Mouse (Mus musculus) adrenal gland (tissue): ENCODE results near the gene Tspan33.
"Not testable (repeated sequence)": the region's sequence is repeated elsewhere in the genome, so short reads cannot be mapped to it uniquely, and the experiment has no call there.

Experiments
- intact Hi-C: fragments of 180-260 bp; cut with DNase I; formaldehyde crosslinking; loops from one replicate; pipeline ENCODE4 v1.15.1; 2025

The Tspan33 gene

DNA sequence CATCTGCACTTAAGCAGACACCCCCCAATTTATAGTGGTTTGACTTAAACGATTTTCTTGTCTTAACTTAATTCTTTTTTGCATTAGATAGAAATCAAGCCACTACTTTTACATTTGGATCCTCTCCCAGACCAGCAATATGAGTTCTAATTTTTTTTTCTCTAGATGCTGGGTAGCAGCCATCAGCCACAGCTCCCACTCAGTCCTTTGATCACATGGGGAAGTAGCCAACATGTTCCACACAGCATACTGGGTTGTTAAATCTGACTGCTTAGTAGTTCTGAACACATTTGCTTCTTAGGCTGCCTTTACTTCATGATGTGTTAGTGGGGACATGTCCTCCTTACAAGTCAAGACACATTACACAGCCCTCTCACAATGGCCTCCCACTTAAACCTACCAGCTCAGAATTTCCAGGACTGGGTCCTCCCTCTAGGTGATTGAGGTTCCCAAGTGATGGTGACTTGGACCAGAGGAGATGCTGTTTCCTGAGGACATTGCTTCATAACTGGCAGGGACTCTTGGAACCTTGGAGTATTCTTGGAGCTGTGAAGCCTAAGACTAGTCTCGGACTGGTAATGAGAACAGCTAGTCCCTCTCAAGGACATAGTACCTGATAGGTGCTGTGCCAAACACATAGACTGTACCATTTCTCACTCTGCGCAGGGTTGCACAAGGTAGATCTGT is 57.6 kb downstream of the Tspan33 start:
- intact Hi-C loops = no loop called here

DNA sequence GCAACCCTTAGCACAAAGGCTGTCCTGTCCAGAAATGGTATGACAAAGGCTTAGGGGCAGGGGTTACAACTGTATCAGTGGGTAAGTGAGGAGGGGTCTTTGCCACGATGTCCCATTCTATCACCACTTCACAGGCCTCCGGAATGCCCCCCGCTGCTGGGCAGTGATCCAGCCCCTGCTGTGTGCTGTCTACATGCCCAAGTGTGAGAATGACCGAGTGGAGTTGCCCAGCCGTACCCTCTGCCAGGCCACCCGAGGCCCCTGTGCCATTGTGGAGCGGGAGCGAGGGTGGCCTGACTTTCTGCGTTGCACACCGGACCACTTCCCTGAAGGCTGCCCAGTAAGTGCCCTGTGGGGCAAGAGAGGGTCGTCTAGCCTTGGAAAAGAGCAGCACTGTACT is 59.3 kb downstream of the Tspan33 start:
- intact Hi-C loops = no loop called here

DNA sequence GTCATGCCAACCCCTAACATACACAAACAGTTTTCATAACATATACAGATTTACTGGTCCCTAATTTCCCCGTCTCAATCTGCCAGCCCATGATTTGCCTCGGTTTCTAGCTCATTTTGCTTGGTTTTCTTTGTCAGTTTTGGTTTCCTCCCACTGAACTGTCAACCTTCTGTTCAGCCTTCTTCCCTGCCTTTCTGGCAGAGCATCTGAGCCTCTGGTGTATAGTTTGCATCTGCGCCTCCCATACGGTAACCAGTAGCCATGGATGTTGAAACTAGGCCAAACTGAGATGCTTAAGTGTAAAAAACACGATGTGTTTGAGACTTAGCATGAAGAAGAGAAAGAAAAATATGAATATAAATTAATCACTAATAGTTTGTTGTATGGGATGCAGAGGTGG is 62.0 kb downstream of the Tspan33 start:
- intact Hi-C loops = loop anchor here (5.0 kb wide), 1 partner anchor 186 kb away; no protein-coding TSS in a partner anchor

DNA sequence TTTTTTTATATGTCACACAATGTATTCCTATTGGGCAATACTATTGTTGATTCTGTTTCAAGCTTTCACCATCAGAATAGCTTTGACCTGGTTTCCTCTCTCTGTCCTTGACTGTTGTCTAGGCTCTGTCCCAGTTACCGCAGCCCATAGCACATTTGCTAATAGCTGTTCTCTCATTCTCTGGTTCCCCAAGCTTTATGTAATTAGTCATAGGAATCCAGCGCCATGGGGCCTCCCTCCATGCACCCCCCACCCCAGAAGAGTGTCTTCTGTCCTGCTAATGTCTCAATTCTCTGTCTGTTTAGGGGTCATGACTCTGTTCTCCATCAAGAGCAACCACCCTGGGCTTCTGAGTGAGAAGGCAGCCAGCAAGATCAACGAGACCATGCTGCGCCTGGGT is 62.5 kb downstream of the Tspan33 start:
- intact Hi-C loops = loop anchor here (5.0 kb wide), 1 partner anchor 186 kb away; no protein-coding TSS in a partner anchor

DNA sequence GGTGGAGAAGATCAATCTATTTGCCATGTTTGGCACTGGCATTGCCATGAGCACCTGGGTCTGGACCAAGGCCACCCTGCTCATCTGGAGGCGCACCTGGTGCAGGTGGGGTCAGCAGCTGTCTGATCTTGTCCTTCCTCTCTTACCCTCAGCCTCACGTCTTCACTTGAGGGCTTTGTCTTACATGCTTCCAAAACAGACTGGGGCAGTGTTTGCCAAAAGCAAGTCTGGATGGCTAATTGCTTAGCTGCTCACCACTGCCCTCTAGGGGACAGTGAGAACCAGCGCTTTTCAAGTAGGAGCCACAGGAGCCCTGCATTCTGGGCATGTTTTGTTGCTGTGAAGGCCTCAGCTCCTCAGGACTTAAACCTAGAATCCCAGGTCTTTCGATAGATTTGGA is 64.4 kb downstream of the Tspan33 start:
- intact Hi-C loops = loop anchor here (2.0 to 5.0 kb wide), 2 partner anchors 48 to 184 kb away; no protein-coding TSS in a partner anchor

DNA sequence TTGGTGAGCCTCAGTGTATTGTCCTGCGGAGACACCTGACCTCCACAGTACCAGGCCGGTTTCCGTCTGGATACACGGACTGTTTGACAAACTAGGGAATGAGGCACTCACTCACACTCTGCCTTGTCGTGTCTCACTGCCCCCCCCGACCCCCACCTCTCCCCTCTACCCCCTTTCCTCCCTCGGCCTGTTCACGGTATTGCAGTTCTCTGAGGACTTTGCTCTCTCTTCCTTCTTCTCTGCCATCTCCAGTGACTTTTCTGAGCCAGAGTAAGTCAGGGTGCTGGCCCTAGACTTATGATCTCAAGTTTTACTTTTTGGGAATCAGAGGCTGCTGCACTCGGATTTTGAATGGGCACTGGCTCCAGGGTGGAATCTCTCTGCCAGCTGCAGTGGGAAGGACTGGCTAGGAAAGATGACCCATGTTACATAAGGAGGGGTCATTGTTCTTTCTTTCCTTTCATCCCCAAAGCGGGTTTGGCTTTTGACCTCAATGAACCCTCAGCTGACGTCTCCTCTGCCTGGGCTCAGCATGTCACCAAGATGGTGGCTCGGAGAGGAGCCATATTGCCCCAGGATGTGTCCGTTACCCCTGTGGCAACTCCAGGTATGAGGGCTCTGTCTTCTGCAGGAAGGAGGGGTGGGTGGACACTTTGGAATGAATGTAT is 65.1 kb downstream of the Tspan33 start:
- intact Hi-C loops = loop anchor here (2.0 to 5.0 kb wide), 2 partner anchors 48 to 183 kb away; no protein-coding TSS in a partner anchor

DNA sequence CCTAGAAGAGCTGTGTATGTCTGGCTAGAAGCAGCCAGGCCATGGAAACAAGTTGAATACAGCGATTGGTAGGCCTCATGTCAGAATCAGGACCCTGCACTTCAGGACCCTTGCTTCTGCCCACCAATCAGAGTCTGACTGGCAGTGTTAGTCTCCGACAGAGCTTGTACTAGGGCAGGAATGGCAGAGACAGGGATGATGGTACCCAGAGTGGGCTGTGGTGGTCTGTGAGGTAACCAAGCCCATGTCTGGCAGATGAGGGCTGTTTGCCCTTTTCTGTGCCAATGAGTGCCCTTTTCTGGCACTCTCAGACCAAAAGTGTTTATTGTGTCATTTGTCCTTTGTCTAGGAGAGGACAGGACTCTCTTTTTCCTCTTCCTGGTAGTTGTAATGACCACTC is 66.4 kb downstream of the Tspan33 start:
- intact Hi-C loops = not testable (repeated sequence)

DNA sequence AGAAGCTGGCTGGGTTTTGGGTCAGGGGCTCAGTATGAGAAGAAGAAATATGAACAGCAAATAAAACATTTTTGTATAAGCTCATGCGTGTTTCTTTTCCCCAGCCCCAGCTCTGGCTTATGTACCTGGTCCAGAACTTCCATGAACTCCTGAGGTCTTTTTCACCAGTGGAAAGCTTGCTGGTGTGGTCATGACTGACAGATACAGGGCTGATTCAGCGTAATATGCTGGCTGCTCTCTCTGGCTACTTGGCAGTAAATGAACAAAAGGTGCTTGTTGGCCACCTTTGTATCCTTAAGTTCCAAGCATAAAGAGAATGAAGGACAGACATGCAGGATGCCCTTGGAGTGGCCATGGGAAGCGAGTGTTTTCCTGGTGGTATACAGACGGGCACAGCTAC is 67.3 kb downstream of the Tspan33 start:
- intact Hi-C loops = no loop called here

DNA sequence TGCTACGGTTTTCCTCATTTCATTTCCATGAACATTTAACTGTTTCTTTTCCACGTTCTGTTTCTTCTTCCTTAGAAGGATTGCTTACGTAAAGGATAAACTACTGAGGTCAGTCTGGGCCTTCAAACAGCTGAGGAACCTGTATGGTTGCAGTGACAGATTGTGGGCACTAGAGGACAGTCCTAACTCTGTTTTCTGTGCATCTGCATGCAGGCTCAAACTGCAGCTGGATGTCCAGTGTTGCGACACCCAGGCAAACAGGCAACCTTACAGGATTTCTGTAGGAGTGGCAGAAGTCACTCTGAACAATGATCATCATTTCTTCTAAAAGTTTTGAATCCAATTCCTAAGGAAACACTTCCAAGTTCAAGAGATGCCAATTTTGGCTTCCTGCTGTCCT is 68.5 kb downstream of the Tspan33 start:
- intact Hi-C loops = loop anchor here (2.0 kb wide), 1 partner anchor 56 kb away; no protein-coding TSS in a partner anchor

DNA sequence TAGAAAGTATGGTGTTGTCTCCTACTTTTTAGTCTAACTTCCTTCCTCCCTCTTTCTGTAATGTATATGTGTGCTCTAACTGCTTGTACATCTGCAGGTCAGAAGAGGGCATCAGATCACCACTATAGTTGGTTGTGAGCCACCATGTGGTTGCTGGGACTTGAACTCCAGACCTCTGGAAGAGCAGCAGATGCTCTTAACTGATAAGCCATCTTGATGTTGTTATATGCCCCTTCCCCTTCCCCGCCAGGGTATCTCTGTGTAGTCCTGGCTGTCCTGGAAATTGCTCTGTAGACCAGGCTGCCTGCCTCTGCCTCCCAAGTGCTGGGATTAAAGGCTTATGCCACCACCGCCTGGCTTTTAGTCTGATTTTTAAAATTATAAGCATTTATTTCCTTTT is 72.9 kb downstream of the Tspan33 start:
- intact Hi-C loops = no loop called here
